10 mouse cellular contexts compared by ENCODE assay signal in genomic region chr6:88565033-88565432, GRCm38 (mm10). TPM values are rescaled to one million over a fixed set of nuclear protein-coding genes. Genes with fewer than 3 reads are reported as not detected.
DNase-seq lines count a peak whose midpoint lies in the region; ATAC-seq and TF ChIP-seq lines count a peak whose summit lies in the region.
"Had no signal": no experiment of that assay in that cellular context is flagged by ENCODE, and none has a peak within 500 bp of the region (broad histone marks: within the 10 kb centered on the region; RNA-seq: fewer than 3 reads in every experiment).

No protein-coding gene starts in this region.

- 35% methylated on average over 6 of the region's 6 CpGs for WGBS in forebrain, postnatal 0 days
- WGBS in forebrain, embryonic 13.5 days: 34% methylated on average over 6 of the region's 6 CpGs

- no peak overlapping the region for H3K9ac ChIP-seq in forebrain, postnatal 0 days
- no peak overlapping the region for H3K9ac ChIP-seq in forebrain, embryonic 13.5 days

- H3K4me1 ChIP-seq in forebrain, postnatal 0 days (ENCODE audit: insufficient read depth): no peaks in the 10 kb centered on the region
- H3K4me1 ChIP-seq in forebrain, embryonic 13.5 days: 0 out of 2 replicates have a peak, but pooled peaks cover 4% of the 10 kb centered on the region

- TF ChIP-seq CTCF in forebrain, postnatal 0 days (IDR thresholded peaks at IDR 0.05; ENCODE audit: low read depth): peak; percentile 76
- TF ChIP-seq CTCF in Patski (IDR thresholded peaks at IDR 0.05): peak; percentile 84

- no peak overlapping the region for H3K4me2 ChIP-seq in forebrain, postnatal 0 days (ENCODE audit: low read depth)
- H3K4me2 ChIP-seq in forebrain, embryonic 13.5 days: no peak overlapping the region

- 0 out of 2 replicates have a peak, but pooled peaks have one; percentile 38 for ATAC-seq in forebrain, postnatal 0 days
- ATAC-seq in forebrain, embryonic 13.5 days: no peak
- ATAC-seq in Patski: no peak

- in situ Hi-C loops in Patski (cut with MboI; ENCODE audit: low pct_unique_long_range_greater_than_20kb): no loop called here

- DNase-seq in forebrain, postnatal 0 days: peak; percentile 48
- DNase-seq in left cerebral cortex, postnatal 4 days: peak; percentile 18
- no peak for DNase-seq in left cerebral cortex, postnatal 10 days (ENCODE audit: extremely low spot score in 1 of 2, low spot score in 2 of 2)
- no peak for DNase-seq in Patski (ENCODE audit: low read depth, low spot score)
- DNase-seq in kidney, postnatal 36 days: peak; percentile 19 to 40
- no peak for DNase-seq in ovary, postnatal 14 days (ENCODE audit: low spot score)
- no peak for DNase-seq in T-cell, adult 2 months (ENCODE audit: low spot score)
- DNase-seq: gastrocnemius, postnatal 25 days; thymus, postnatal 14 days had no signal

- H3K36me3 ChIP-seq in forebrain, postnatal 0 days (ENCODE audit: insufficient read depth): no peaks in the 10 kb centered on the region
- H3K36me3 ChIP-seq in forebrain, embryonic 13.5 days (ENCODE audit: poor library complexity, severe bottlenecking): no peaks in the 10 kb centered on the region

- H3K27me3 ChIP-seq in forebrain, postnatal 0 days (ENCODE audit: insufficient read depth, low read length): peaks cover 4% of the 10 kb centered on the region
- peaks cover 21% of the 10 kb centered on the region for H3K27me3 ChIP-seq in forebrain, embryonic 13.5 days
- no peaks in the 10 kb centered on the region for H3K27me3 ChIP-seq in Patski

- no peak overlapping the region for H3K4me3 ChIP-seq in forebrain, postnatal 0 days (ENCODE audit: low read depth, low read length)
- no peak overlapping the region for H3K4me3 ChIP-seq in forebrain, embryonic 13.5 days

- intact Hi-C loops in left cerebral cortex, postnatal 4 days (cut with DNase I): loop anchor here (10.0 kb wide), 1 partner anchor 170 kb away; no protein-coding TSS in a partner anchor
- intact Hi-C loops in left cerebral cortex, postnatal 10 days (cut with DNase I): no loop called here

- H3K27ac ChIP-seq in forebrain, postnatal 0 days (ENCODE audit: low read depth, low read length): no peak overlapping the region
- H3K27ac ChIP-seq in forebrain, embryonic 13.5 days: no peak overlapping the region

- POLR2A ChIA-PET in Patski (lab: Charles Lee): no interaction called here

- CTCF ChIA-PET in Patski (lab: Charles Lee): interaction anchor here (0.8 to 2.8 kb wide), 8 partner anchors 12 to 293 kb away, joined by 3 to 18 read pairs (median 4); no protein-coding TSS in a partner anchor

- no peaks in the 10 kb centered on the region for H3K9me3 ChIP-seq in forebrain, postnatal 0 days (ENCODE audit: low read length)
- H3K9me3 ChIP-seq in forebrain, embryonic 13.5 days (replicated peaks): no peaks in the 10 kb centered on the region

RNA-seq across cellular contexts. Expression of gene Sec61a1, which starts 46.3 kb away (rescaled TPM):
- total RNA-seq in forebrain, postnatal 0 days (2014; rRNA removed): 150 and 191 TPM in 2 replicates
- polyA plus RNA-seq in forebrain, postnatal 0 days (2015; fragmentation: Nextera tagmentation; extraction: Ambion mirVana): 118 and 125 TPM in 2 replicates
- 153 and 170 TPM in 2 replicates for polyA plus RNA-seq in forebrain, embryonic 13.5 days (2015; fragmentation: Nextera tagmentation; extraction: Ambion mirVana)
- 100 to 1,000 TPM; 130 to 133 TPM for total RNA-seq in left cerebral cortex, postnatal 4 days (2021)
- total RNA-seq in left cerebral cortex, postnatal 10 days (2021): 100 to 1,000 TPM; 114 to 118 TPM
- polyA plus RNA-seq in Patski (2021): 191 TPM

Comparison
In these comparisons a context has a peak if more than half of its experiments do, and no peak if none do; other contexts are left out.
1. DNase-seq: peak in forebrain, postnatal 0 days (single experiment), left cerebral cortex, postnatal 4 days (single experiment) and kidney, postnatal 36 days (2 of 2); none in left cerebral cortex, postnatal 10 days (0 of 2), Patski (single experiment), ovary, postnatal 14 days (single experiment) and T-cell, adult 2 months (single experiment).